Mouse (Mus musculus) liver, embryonic 14.5 days (tissue): ENCODE results near the gene Rapgef4.

Source experiments
- CTCF ChIP-seq: IDR thresholded peaks from 2 replicates; pipeline ENCODE4 v1.5.1; 2016; ENCODE audit warnings: antibody characterized with exemption, low read depth, control low read depth
- EP300 ChIP-seq: IDR thresholded peaks from 2 replicates; pipeline ENCODE4 v1.6.1; 2016; ENCODE audit warnings: antibody characterized with exemption, low read depth

DNA sequence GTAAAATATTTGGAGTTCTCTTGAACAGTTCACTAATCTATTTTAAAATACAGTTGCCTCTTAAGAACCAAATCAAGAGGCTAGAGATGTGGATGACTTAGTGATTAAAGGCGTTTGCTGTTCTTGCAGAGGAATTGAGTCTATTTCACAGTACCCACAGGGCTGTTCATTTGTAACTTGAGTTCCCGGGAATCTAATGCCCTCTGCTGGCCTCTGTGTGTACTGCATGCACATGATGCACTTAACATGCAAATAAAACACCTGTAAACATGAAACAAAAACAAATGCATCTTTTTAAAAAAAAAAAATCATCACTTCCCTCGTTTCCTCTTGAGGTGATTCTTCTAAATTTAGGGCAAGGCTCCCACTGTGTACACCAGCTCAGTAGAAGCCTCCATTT lies 238.9 kb downstream of the Rapgef4 start:
- TF ChIP-seq CTCF (peak; percentile 72), EP300 (no peak)
